Mouse (Mus musculus) brain, adult 2 months (tissue): ENCODE results near the gene Nkd1.

Experiments
- DNase-seq: peaks from one replicate; pipeline ENCODE4 v3.0.0; 2011; ENCODE audit warnings: low read depth, low spot score

The Nkd1 gene

DNA sequence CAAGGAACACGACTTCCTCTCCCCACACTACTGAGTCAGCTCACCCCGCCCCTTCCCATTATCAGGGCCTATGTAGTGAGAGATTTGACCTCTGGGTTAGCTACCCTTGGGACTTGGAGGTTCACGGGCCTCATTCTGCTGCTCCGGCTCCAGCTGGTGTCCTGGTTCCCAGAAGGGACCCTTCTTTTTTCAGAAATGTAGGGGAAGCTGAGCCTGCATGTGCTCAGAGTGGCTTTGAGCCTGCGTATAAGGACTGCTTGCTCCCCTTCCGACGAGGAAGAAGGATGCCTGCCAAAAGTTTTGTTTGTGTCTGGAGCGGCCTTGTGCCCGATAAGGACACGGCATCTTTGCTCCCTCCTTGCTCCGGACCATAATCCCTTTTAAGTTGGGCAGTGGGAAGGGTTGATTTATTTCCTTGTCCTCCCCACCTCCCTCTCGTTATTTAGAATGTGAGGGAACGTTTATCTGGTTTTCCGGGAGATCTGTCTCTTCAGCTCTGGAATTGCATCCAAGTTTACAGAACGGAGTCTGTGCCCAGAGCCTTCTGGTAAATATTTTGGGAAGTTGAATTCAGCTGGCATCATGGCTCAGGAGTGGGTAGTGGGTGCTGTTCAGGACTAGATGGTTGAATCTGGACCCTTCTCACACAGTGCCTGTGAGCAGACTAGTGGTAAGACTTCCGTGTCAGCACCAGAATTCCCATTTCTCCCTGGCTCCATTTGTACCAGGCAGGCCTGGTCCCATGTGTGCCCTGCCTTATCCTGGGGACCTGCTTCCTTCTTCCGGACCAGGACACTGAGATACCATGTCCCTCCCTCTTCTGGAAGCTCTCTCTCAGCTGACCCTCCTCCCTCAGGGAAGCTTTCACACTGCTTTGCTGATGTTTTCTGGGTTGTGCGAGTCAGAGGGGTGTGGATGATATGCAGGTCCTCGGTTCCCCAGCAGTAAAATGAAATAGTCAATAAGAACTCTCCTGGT lies 17.1 kb downstream of the Nkd1 start:
- DNase-seq = peak; percentile 27

DNA sequence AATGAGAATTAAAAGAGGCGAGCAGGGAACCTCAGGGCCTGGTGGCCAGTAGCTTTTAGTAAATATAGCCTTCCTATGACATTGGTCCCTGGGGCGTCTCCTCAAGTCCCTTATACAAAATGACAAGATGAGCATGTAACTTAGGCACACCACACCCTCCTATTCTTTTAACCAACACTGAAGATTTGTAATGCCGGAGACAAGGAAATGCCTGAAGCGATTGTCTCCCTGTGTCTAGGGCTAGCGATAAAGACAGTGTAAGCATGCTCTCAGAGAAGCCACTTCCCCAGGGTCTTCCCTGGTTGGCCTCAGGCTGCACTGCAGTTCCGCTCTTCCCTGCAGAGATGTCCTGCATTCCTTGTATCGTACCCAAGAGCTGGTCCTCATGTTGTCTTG lies 17.8 kb downstream of the Nkd1 start:
- DNase-seq = no peak

DNA sequence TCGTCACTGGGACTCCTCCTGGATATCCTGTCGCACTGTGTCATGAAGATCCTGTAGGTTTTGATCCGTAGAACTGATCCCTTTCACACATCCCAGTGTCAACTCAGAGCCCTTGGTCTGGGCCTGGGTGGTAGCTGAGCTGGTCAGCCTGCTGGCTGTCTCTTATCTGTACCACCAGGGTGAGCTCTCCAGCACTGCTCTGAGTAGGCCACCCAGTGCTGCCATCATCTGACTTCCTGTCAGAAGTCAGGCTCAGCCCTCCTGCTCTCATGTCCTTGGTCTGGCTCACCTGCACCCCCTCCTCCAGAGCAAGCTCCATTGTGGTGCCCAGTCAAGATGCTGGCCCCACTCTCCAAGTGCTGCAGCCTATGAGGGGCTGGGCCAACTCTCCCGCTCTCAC lies 18.8 kb downstream of the Nkd1 start:
- DNase-seq = no peak

DNA sequence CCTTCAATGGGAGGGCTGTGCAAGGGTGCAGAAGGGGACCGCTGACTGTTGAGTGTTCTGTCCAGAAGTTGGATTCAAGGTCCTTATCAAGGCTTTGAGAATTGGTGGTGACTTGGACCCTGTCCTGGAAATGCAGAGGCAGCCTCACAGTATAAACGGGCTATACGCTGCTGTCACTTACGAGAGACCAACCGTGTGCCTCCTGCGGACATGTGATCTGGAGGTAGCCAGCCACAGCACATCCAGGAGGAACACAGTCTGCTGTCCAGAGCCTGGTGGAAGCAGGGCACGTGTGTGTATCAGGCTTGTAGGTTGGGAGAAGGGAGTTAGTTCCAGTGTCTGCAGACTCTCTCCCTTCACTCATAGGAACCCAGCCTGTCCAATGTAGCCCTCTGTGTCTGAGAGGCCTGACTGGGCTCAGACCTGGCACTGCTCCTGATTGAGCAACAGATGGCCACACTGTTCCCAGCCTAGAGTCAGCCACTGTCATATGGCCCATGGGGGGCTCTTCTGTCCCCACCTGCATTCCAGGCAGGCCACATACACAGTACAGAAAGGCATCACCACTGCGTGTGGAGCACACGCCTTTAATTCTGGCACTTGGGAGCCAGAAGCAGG lies 21.6 kb downstream of the Nkd1 start:
- DNase-seq = no peak

DNA sequence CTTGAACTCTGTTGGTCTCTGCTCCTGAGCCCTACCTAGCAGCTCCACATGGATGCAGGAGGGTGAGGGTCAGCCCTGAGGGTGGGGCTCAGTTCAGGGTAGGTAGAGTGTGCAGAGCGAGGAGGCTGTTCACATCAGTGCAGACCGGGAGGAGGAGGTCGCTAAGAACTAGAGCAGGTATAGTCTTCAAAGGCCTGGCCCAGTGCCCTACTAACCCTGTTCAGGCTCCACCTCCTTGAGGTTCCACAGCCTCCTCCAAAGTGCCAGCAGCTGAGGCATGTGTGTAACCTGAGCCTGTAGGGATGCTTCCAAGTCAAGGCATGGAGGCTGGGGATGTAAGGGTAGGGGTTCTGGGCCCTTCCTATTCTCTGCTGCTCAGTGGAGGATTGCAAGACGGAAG lies 23.5 kb downstream of the Nkd1 start:
- DNase-seq = no peak

DNA sequence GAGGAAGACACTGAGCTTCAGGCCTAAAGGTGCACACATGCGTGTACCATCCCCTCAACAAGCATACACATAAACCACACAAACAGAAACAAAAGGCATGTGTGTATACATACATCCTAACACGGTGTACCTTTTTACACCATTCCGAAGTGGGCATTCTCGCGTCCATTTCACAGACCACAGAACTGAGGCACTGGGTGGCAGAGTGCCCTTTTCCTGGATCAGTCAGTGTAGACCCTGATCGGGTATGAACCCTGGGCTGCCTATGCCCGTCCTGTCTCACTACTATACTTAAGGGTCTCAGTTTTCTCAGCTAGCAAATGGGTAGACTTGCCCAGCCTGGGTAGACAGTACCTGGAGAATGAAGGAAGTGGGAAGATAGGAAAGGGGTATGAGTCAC lies 24.3 kb downstream of the Nkd1 start:
- no peak for DNase-seq

DNA sequence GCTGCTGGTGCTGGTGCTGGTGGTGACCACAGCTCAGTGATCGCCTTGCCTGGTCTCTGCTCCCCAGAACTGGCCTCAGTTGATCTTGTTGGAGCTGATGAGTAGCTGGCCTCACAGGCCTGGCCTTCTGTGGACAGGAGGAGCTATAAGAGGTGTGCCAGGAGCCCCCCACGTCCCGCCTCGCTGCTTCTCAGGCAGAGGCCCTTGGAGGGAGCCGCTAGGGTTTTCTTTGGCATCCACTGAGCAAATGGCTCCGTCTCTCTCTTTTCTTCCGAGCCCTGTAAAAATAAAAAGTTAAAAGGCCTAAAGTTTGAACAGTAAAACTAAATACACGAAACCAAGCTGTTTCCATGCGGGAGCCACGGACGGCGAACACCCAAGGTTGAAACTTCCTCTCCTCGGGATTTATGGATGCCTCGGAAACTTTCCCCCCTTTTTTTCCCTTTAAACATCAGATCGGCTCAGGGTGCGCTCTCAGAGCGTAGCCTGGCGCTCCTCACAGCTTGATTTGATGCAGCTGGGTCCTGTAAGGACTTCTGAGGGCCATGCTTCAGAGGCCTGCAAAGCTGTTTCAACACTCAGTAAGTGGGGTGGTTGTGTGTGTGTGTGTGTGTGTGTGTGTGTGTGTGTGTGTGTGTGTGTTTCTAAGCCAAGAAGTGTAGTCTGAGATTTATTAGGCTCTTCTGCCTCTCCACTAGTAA lies 25.0 kb downstream of the Nkd1 start:
- no peak for DNase-seq

DNA sequence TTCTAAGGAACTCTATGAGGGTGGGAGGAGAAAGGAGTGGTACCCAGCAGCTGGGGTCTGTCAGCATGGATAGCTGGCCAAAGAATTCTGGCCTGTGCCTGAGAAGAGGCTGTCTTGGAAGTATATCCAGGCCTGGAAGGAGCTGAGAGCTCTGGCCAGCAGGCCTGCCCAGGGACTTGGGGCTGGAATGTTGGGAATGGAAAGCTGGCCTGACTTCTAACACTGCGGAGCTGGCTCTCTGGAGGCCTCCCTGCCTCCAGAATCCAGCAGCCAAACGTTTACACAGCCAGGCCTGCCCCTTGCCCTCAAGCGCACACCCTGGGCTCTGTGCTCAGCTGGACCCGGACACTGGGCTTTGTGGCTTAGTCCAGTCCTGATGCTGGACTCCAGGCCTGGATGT lies 34.5 kb downstream of the Nkd1 start:
- no peak for DNase-seq

DNA sequence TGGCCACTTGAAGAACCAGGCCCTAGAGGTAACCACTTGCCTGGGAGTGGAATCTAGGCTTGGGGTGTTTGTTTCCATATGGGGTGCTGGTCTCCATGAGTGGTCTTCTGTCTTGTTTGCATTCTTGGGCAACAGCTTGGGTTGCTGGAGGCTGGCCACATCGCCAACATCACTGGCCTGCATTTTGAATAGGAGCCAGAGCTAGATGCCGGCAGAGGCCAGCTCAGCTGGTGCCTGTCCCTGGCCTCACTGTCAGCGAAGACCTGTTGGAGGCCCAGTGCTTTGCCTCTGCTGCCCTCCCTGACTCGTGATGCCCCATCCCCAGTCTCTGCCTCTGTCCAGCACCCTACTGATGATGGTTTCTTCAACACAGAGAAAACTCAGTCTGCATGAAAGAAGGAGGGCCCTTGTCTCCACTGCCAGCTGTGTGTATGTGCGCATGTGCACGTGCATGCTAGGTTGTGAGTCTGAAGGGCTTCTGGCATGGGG lies 38.9 kb downstream of the Nkd1 start:
- peak; percentile 53 for DNase-seq

DNA sequence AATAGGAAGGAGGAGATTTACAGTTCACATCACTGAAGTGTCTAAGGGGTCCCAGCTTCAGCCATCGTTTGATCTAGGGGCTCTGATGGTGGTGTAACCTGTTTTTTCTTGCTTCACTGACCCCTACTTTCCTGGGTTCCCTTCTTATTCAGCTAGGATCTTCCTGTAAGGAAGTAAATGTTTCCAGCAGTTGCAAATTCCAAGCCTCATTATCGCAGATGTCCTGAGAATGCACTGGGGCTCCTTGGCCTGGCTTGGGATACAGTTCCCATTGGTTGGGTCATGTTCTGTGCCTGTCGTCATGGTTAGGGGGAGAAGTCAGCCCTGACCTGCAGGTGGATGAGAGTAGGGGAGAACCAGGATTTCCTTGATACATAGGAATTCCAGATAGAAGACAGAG lies 40.2 kb downstream of the Nkd1 start:
- no peak for DNase-seq

DNA sequence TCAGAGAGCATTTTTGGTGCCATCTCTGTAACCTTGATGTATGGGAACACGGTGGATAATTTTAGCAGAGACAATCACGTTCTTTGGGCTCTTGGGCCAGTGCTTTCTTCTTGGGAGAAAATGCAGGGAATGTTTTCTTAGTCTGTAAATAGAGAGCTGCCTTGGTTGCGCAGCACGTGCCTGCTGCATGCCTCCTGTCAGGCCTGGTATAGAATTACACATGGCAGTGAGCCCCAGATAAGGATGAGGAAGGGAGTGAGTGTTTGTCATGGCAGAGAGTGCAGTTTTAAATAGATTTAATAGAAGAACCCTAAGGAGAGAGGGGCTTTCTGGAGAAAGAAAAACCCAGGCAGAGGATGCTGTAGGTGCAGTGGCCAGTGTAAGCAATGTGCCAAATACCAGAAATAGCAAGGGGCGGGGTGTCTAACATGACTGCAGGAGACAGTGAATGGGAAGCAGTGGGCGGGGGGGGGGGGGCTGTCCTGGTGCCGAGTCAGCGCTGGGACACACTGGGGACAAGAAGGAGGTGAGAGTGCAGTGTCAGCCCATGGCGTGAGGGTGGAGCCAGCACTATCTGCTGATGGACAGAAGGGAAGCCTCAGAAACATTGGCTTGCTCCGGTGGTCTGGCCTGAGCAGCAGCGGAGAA lies 43.2 kb downstream of the Nkd1 start:
- DNase-seq = no peak

DNA sequence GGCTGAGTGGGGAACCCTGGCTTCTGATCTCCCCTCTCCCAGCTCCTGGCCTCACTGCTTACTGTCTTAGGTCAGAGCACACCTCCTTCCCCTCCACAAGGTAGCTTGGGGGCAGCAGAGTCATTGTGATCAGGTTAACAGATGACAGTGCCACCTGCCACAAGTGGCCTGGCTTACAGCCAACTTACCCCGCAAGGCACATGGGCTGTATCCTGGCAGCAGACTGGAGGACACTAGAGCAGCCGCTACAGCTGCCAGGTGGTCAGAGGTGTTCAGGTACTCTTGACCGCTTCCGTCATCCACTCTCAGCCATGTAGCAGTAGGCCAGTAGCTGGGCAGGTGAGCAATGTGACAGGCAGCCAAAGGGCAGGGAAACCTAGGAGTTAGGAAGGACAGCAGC lies 45.0 kb downstream of the Nkd1 start:
- DNase-seq = peak; percentile 62

DNA sequence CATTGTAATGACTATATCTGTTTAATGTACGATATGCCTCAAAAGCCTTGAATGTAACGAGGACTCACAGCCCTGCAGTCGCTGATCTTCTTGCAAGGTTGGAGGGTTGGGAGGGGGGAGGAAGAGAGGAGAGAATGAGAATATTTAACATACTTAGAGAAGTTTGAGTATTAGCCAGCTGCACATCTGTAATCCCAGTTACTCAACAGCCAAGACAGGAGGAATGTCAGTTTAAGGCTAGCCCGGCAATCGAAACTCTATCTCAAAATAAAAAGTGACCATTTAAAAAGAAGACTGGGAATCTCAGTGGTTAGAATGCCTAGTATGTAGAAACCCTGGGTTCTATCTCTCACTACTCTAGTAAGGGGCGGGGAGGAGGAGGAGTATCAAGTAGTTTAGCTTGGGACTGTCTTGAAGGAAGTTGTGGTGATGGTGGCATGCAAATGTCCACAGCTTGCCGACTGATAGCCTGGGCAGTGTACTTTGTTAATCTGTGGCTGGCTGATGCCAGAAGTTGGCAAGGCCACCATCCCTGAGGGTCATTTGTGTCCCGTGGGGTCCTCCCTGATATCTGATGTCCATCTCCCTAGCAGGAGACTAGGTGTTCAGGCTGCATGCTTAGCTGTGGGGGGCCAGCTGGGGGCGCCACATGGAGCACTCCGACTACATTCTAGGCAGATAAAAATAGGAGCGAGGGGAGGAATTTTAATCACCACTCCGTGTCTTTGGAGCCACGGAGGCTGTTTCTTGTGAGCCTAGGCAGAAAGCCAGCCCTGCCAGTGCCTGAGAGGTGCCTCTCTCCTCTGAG lies 46.4 kb downstream of the Nkd1 start:
- peak; percentile 78 for DNase-seq

DNA sequence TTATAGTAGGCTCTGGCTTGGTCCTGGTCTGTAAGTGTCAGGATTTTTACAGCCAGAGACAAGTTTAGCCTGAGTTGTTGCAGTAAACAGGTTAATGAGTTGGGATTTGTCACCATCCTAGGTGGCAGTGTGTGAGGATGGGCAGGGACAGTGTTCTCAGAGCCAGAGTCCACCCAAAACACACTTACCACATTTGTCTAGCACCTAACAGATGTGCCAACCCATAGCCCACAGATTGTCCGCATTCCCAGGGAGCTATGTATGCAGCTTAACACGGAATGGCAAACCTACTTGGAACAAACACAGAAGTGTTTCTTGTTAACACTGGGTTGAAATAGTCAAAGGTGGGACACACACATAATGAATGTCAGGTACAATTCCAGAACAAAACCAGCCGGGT lies 47.1 kb downstream of the Nkd1 start:
- peak; percentile 60 for DNase-seq

DNA sequence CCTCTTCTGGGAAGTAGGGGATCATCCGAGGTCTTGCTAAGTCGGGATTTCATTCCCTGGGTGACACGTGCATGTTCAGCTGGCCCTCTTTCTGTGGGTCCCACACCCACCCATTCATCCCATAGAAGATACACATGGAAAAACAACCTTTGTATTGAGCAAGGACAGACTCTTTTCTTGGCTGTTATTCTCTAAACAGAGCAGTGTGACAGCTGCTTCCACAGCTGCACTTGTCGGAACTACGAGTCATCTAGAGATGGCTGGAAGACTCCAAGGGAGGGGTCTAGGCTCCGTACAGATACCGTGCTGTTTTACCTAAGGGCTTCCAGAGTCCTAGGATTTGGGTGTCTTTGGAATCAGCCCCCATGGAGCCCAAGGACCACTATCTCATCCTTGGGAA lies 48.2 kb downstream of the Nkd1 start:
- DNase-seq = no peak

DNA sequence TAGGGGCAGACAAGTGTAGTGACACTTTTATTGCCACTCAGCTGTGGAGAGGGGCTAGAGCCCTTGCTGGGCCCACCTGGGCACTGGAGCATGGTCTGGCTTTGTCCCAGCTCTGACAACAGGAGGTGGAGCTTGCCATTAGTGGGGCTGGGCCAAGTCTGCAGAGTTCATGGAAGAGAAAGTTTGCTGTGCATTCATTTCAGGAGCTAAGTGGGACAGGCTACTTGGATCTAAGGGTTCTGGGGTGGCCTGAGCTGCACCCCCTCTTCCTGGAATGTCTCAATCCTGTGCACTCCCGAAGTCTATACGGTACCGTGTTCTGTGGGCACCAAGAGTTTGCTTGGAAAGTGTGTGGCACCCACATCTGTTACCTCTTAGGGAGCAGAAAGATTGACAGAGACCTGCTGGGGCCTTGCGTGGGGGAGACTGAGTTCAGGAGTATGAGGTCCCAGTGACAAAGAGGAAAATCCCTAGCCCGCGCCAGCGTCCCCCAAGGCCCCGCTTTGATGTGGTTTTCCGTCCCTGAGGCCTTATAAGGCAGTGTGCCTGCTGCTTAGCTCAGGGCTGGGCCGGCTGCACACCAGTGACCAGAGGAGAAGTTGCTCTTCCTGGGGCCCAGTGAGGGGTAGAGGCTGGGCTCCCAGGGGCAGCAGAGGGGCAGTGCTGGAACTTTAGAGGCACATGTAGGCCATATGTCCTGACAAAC lies 49.3 kb downstream of the Nkd1 start:
- no peak for DNase-seq

DNA sequence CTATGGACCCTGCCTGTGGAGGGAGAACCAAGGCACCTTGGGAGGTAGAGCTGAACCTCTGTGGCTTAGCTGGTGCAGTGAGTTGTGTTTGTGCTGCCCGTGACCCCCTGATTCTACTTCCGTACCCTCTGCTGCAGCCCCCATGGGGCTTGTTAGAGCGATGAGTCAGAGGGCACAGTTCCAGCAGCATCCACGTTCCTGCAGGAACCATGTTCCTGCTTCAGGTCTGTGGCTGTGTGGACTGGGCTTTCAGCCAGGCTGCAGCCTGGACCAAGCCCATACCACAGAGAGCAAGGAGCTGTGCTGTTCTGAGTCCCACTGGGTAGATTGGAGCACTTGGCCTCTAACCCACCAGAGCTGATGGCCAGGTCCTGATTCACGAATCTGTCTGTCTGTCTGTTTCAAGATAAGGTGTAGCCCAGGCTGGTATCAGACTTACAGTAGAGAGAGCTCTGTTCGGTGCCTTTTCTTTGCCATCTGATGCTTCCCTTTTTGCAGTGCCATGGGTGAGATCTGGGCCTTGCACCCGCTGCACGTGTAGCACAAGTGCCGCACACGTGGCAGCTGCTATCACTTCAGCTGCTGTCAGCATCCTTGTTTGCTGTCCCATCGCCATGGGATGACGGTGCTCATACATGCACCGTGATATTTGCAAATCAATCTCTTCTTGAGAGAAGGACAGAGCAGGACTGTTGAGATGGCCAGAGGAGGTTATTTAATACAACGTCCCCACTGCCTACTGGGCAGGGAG lies 50.5 kb downstream of the Nkd1 start:
- DNase-seq = peak; percentile 81

DNA sequence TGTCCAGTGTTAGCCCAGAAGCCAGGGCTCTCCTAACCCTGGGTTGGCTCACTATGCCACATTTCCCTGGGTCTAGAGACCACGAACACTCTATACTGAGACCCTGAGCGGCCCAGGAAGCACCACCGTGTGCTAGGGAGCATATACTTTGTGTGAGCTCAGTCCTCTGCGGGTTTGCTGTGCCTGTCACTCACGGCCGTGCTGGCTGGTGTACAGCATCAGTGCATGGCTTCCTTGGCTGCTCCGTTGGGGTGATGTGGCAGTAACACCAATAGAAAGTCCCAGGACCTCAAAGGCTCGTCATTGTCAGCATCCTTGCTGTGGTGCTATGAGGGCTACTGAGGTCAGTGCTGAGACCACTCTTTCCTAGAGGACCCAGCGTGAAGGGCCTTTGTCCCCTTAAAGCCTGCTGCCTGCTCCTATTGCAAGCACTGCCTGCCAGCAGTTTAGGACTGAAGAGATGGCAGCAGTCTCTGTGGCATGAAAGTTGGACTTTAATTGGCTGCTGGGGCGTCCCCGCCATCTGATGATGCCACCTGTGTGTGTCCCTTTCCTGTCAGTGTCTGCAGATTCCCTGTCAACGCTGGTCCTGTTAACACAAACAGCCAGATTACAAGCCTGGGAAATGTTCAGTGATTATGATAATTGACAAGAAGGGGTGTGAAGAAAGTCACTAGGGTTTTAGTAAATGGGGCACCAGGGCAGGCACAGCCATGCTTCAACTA lies 51.2 kb downstream of the Nkd1 start:
- no peak for DNase-seq
